Mouse (Mus musculus) neural tube, embryonic 13.5 days (tissue): ENCODE measurements around the gene Cyp2b10. TPM values are rescaled to one million over a fixed set of nuclear protein-coding genes. Genes with fewer than 3 reads are reported as not detected.

Source experiments
- ATAC-seq: fragments of 200-750 bp; cut with Nextera tagmentation; 2 replicates; pipeline ENCODE4 v1.8.0; 2017; ENCODE audit warnings: low read depth, mild to moderate bottlenecking, moderate TSS enrichment, moderate library complexity
- H3K27ac ChIP-seq: fragments of 300-500 bp; sonication (generic); replicated peaks from 2 replicates; pipeline ENCODE4 v1.5.1; 2015; ENCODE audit warnings: moderate library complexity, mild to moderate bottlenecking, inconsistent platforms
- H3K27me3 ChIP-seq: fragments of 300-500 bp; sonication (generic); 2 replicates; pipeline ENCODE4 v1.6.1; 2015; ENCODE audit warnings: mild to moderate bottlenecking, inconsistent platforms
- H3K36me3 ChIP-seq: fragments of 300-500 bp; sonication (generic); 2 replicates; pipeline ENCODE4 v1.6.1; 2015; ENCODE audit warnings: mild to moderate bottlenecking, inconsistent platforms
- H3K4me1 ChIP-seq: fragments of 300-500 bp; sonication (generic); replicated peaks from 2 replicates; pipeline ENCODE4 v1.6.1; 2015; ENCODE audit warnings: inconsistent platforms
- H3K4me2 ChIP-seq: fragments of 300-500 bp; sonication (generic); 2 replicates; pipeline ENCODE4 v1.6.1; 2015; ENCODE audit warnings: inconsistent platforms, mild to moderate bottlenecking, moderate library complexity
- H3K4me3 ChIP-seq: fragments of 300-500 bp; sonication (generic); 2 replicates; pipeline ENCODE4 v1.5.1; 2015; ENCODE audit warnings: mild to moderate bottlenecking, inconsistent platforms
- H3K9ac ChIP-seq: fragments of 300-500 bp; sonication (generic); 2 replicates; pipeline ENCODE4 v1.6.1; 2015; ENCODE audit warnings: moderate library complexity, mild to moderate bottlenecking, inconsistent platforms
- H3K9me3 ChIP-seq: fragments of 300-500 bp; sonication (generic); 2 replicates; pipeline ENCODE4 v1.6.1; 2016; ENCODE audit warnings: inconsistent platforms
- WGBS: fragments of 180-500 bp; shearing (Covaris S2); methylation state at CpG from one replicate; pipeline ENCODE4 v1.1.7; 2015; 5-methylcytosine and 5-hydroxymethylcytosine counted together
- polyA plus RNA-seq: library from polyadenylated mRNA; unstranded; fragments of >200 nt; fragmentation: Nextera tagmentation; extraction: Ambion mirVana; gene quantifications from 2 replicates; pipeline ENCODE4 v1.2.1, GENCODE M21; 2015

Cyp2b10 gene
- polyA plus RNA-seq, 1 experiment from 2014 or later, result not detected

DNA sequence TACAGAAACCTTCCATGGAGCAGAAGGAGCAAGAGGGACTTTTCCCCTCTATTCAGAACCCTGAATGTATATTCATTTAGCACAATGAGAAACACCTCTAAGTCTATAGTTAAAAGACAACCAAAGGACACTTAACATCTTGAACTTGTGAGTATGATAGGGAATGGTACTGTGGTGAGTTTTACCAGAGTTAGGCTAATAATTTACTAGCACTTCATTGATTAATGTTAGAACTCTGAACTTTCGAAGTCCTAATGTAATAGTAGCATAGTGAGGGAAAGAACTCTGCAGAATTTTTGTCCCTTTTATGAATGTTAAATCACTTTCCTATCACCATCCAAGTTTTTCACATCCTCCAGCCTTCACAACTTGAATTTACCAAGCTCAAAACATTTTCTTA lies 22.0 kb downstream of the Cyp2b10 start:
- Histone ChIP-seq H3K9ac (no peak overlapping the region), H3K4me3 (no peak overlapping the region), H3K36me3 (no peaks in the 10 kb centered on the region), H3K9me3 (no peaks in the 10 kb centered on the region), H3K4me2 (no peak overlapping the region), H3K27ac (no peak overlapping the region), H3K27me3 (no peaks in the 10 kb centered on the region), H3K4me1 (no peaks in the 10 kb centered on the region)
- ATAC-seq, result no peak
- WGBS, result 84% methylated on average over 1 of the region's 1 CpGs

DNA sequence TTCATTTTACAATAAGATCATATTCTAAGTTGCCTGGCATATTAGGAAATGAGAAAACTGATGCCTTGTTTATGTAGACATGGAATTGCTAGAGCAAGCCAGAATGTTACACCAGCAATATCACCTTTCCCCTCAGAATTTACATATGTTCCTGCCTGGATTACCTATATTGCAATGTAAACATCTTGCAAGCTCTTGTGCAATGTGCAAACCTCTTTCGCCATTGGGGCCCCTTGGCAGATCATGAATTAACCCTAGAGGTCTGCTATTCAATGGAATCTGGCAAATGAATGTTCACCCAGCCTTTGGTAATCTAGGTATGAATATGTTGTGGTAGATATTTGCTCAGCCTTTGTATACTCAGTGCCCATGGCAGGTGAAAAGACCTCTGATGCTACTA lies 47.9 kb downstream of the Cyp2b10 start:
- Histone ChIP-seq H3K36me3 (no peaks in the 10 kb centered on the region), H3K4me1 (no peaks in the 10 kb centered on the region), H3K27ac (no peak overlapping the region), H3K9me3 (0 out of 2 replicates have a peak, but pooled peaks cover 14% of the 10 kb centered on the region), H3K4me2 (no peak overlapping the region), H3K27me3 (no peaks in the 10 kb centered on the region), H3K4me3 (no peak overlapping the region), H3K9ac (no peak overlapping the region)
- WGBS, result 73% methylated on average over 1 of the region's 1 CpGs
- no peak for ATAC-seq

Other genes starting within 250 kb of the Cyp2b10 start
- 45.9 and 50.7 TPM in 2 replicates for gene Bckdha, start 238.6 kb upstream of the Cyp2b10 start, polyA plus RNA-seq
- gene Exosc5, start 238.5 kb upstream of the Cyp2b10 start, polyA plus RNA-seq, result 41.8 and 45.1 TPM in 2 replicates
- 13.1 and 14.3 TPM in 2 replicates for gene Tmem91, start 222.5 kb upstream of the Cyp2b10 start, polyA plus RNA-seq
- gene B9d2, start 216.8 kb upstream of the Cyp2b10 start, polyA plus RNA-seq, result 33.6 and 42.6 TPM in 2 replicates
- 1.2 and 2.1 TPM in 2 replicates for gene Tgfb1, start 210.6 kb upstream of the Cyp2b10 start, polyA plus RNA-seq
- 33.0 and 38.2 TPM in 2 replicates for gene Ccdc97, start 178.5 kb upstream of the Cyp2b10 start, polyA plus RNA-seq
- gene Hnrnpul1, start 142.9 kb upstream of the Cyp2b10 start, polyA plus RNA-seq, result 45.1 and 51.1 TPM in 2 replicates
- gene Axl, start 108.9 kb upstream of the Cyp2b10 start, polyA plus RNA-seq, result 25.4 and 26.7 TPM in 2 replicates
- 2.2 and 3.0 TPM in 2 replicates for gene Cyp2s1, start 80.7 kb upstream of the Cyp2b10 start, polyA plus RNA-seq
- gene Cyp2b13, start 163.9 kb downstream of the Cyp2b10 start, polyA plus RNA-seq, result not detected in 2 replicates